Mouse (Mus musculus) neural tube, embryonic 15.5 days (tissue): ENCODE measurements around the gene Sult5a1. TPM values are rescaled to one million over a fixed set of nuclear protein-coding genes. Genes with fewer than 3 reads are reported as not detected.
"Not testable (repeated sequence)": the region's sequence is repeated elsewhere in the genome, so short reads cannot be mapped to it uniquely, and the experiment has no call there.

Experiments used
- ATAC-seq: fragments of 200-750 bp; cut with Nextera tagmentation; 2 replicates; pipeline ENCODE4 v1.8.0; 2017; ENCODE audit warnings: mild to moderate bottlenecking, moderate TSS enrichment, moderate library complexity; ENCODE audit not compliant: low FRiP score
- H3K27ac ChIP-seq: fragments of 300-500 bp; sonication (generic); replicated peaks from 2 replicates; pipeline ENCODE4 v1.5.1; 2015; ENCODE audit warnings: mild to moderate bottlenecking, inconsistent platforms
- H3K27me3 ChIP-seq: fragments of 300-500 bp; sonication (generic); replicated peaks from 2 replicates; pipeline ENCODE4 v1.6.1; 2015; ENCODE audit warnings: inconsistent platforms
- H3K36me3 ChIP-seq: fragments of 300-500 bp; sonication (generic); 2 replicates; pipeline ENCODE4 v1.6.1; 2015; ENCODE audit warnings: inconsistent platforms
- H3K4me1 ChIP-seq: fragments of 300-500 bp; sonication (generic); 2 replicates; pipeline ENCODE4 v1.6.1; 2015; ENCODE audit warnings: inconsistent platforms
- H3K4me2 ChIP-seq: fragments of 300-500 bp; sonication (generic); 2 replicates; pipeline ENCODE4 v1.6.1; 2015; ENCODE audit warnings: inconsistent platforms, mild to moderate bottlenecking, moderate library complexity
- H3K4me3 ChIP-seq: fragments of 300-500 bp; sonication (generic); replicated peaks from 2 replicates; pipeline ENCODE4 v1.5.1; 2015; ENCODE audit warnings: mild to moderate bottlenecking, inconsistent platforms
- H3K9ac ChIP-seq: fragments of 300-500 bp; sonication (generic); replicated peaks from 2 replicates; pipeline ENCODE4 v1.6.1; 2015; ENCODE audit warnings: mild to moderate bottlenecking, inconsistent platforms
- H3K9me3 ChIP-seq: fragments of 300-500 bp; sonication (generic); replicated peaks from 2 replicates; pipeline ENCODE4 v1.6.1; 2016; ENCODE audit warnings: inconsistent platforms
- WGBS: fragments of 180-500 bp; shearing (Covaris S2); methylation state at CpG from one replicate; pipeline ENCODE4 v1.1.7; 2015; ENCODE audit warnings: mixed read lengths; 5-methylcytosine and 5-hydroxymethylcytosine counted together
- polyA plus RNA-seq: library from polyadenylated mRNA; unstranded; fragments of >200 nt; fragmentation: Nextera tagmentation; extraction: Ambion mirVana; gene quantifications from 2 replicates; pipeline ENCODE4 v1.2.1, GENCODE M21; 2015

Gene Sult5a1
- polyA plus RNA-seq: 2.2 and 3.4 TPM in 2 replicates

GRCm38 (mm10) chr8:123157888-123158465, at the start of gene Sult5a1:
Sult5a1 (minus strand) TSS chr8:123158315.
- Histone ChIP-seq H3K9ac (no peak within 1 kb of the TSS), H3K4me3 (no peak within 1 kb of the TSS), H3K9me3 (no peaks in the 10 kb centered on the region), H3K4me1 (no peaks in the 10 kb centered on the region), H3K27me3 (no peaks in the 10 kb centered on the region), H3K4me2 (peak within 1 kb of the TSS; percentile 9), H3K36me3 (no peaks in the 10 kb centered on the region), H3K27ac (no peak within 1 kb of the TSS)
- 36% methylated on average over 13 of the region's 13 CpGs for WGBS
- ATAC-seq: no peak

GRCm38 (mm10) chr8:123203571-123203970, 45.5 kb upstream of the Sult5a1 start:
- Histone ChIP-seq H3K36me3 (peaks cover 36% of the 10 kb centered on the region), H3K4me2 (no peak overlapping the region), H3K27me3 (no peaks in the 10 kb centered on the region), H3K9ac (no peak overlapping the region), H3K4me3 (no peak overlapping the region), H3K4me1 (peaks cover 3% of the 10 kb centered on the region), H3K9me3 (no peaks in the 10 kb centered on the region), H3K27ac (no peak overlapping the region)
- no peak for ATAC-seq
- whole genome bisulfite sequencing: 84% methylated on average over 3 of the region's 3 CpGs

GRCm38 (mm10) chr8:123202288-123202687, 44.2 kb upstream of the Sult5a1 start:
- no peak for ATAC-seq
- no peaks in the 10 kb centered on the region for H3K27me3 ChIP-seq
- H3K4me2 ChIP-seq: no peak overlapping the region
- 0 out of 2 replicates have a peak overlapping the region, but pooled peaks have one; percentile 28 for H3K27ac ChIP-seq
- H3K36me3 ChIP-seq: peaks cover 24% of the 10 kb centered on the region
- peaks cover 3% of the 10 kb centered on the region for H3K4me1 ChIP-seq
- H3K4me3 ChIP-seq: no peak overlapping the region
- H3K9me3 ChIP-seq: no peaks in the 10 kb centered on the region
- 20% methylated on average over 5 of the region's 5 CpGs for WGBS
- H3K9ac ChIP-seq: 0 out of 2 replicates have a peak overlapping the region, but pooled peaks have one; percentile 26

GRCm38 (mm10) chr8:123199864-123200263, 41.7 kb upstream of the Sult5a1 start:
- Histone ChIP-seq H3K9me3 (no peaks in the 10 kb centered on the region), H3K4me1 (peaks cover 3% of the 10 kb centered on the region), H3K36me3 (0 out of 2 replicates have a peak, but pooled peaks cover 6% of the 10 kb centered on the region), H3K9ac (no peak overlapping the region), H3K27ac (no peak overlapping the region), H3K4me2 (no peak overlapping the region), H3K4me3 (no peak overlapping the region), H3K27me3 (no peaks in the 10 kb centered on the region)
- ATAC-seq: no peak
- WGBS: 72% methylated on average over 14 of the region's 14 CpGs

- not testable (repeated sequence) for H3K27me3 ChIP-seq, H3K4me1 ChIP-seq, H3K4me3 ChIP-seq, ATAC-seq, H3K9ac ChIP-seq, H3K27ac ChIP-seq, H3K4me2 ChIP-seq, H3K36me3 ChIP-seq, H3K9me3 ChIP-seq
- WGBS: 76% methylated on average over 5 of the region's 5 CpGs
Measured at GRCm38 (mm10) chr8:123197016-123197415, 38.9 kb upstream of the Sult5a1 start.

GRCm38 (mm10) chr8:123193771-123194170, 35.7 kb upstream of the Sult5a1 start:
- 75% methylated on average over 9 of the region's 9 CpGs for WGBS
- no peak overlapping the region for H3K9ac ChIP-seq
- no peaks in the 10 kb centered on the region for H3K36me3 ChIP-seq
- no peaks in the 10 kb centered on the region for H3K27me3 ChIP-seq
- no peak overlapping the region for H3K4me3 ChIP-seq
- no peak overlapping the region for H3K4me2 ChIP-seq
- H3K9me3 ChIP-seq: no peaks in the 10 kb centered on the region
- H3K4me1 ChIP-seq: peaks cover 7% of the 10 kb centered on the region; the same call in 1 of the 2 replicates
- no peak for ATAC-seq
- H3K27ac ChIP-seq: no peak overlapping the region

GRCm38 (mm10) chr8:123191908-123192307, 33.8 kb upstream of the Sult5a1 start:
- Histone ChIP-seq H3K9ac (no peak overlapping the region), H3K36me3 (no peaks in the 10 kb centered on the region), H3K4me2 (no peak overlapping the region), H3K4me3 (no peak overlapping the region), H3K9me3 (no peaks in the 10 kb centered on the region), H3K27me3 (no peaks in the 10 kb centered on the region), H3K27ac (no peak overlapping the region), H3K4me1 (peaks cover 7% of the 10 kb centered on the region; the same call in 1 of the 2 replicates)
- ATAC-seq: no peak
- 60% methylated on average over 8 of the region's 8 CpGs for WGBS

GRCm38 (mm10) chr8:123190678-123191077, 32.6 kb upstream of the Sult5a1 start:
- Histone ChIP-seq H3K9me3 (no peaks in the 10 kb centered on the region), H3K4me2 (peak overlapping the region; percentile 32), H3K9ac (no peak overlapping the region), H3K27me3 (no peaks in the 10 kb centered on the region), H3K4me1 (peaks cover 7% of the 10 kb centered on the region; the same call in 1 of the 2 replicates), H3K36me3 (no peaks in the 10 kb centered on the region), H3K4me3 (no peak overlapping the region), H3K27ac (no peak overlapping the region)
- 5% methylated on average over 9 of the region's 9 CpGs for WGBS
- ATAC-seq: peak; percentile 55; the same call in 1 of the 2 replicates

- no peak for ATAC-seq
- 80% methylated on average over 7 of the region's 7 CpGs for WGBS
- Histone ChIP-seq H3K4me2 (no peak overlapping the region), H3K9ac (no peak overlapping the region), H3K4me3 (no peak overlapping the region), H3K9me3 (no peaks in the 10 kb centered on the region), H3K4me1 (peaks cover 7% of the 10 kb centered on the region; the same call in 1 of the 2 replicates), H3K27ac (no peak overlapping the region), H3K27me3 (no peaks in the 10 kb centered on the region), H3K36me3 (no peaks in the 10 kb centered on the region)
Measured at GRCm38 (mm10) chr8:123188841-123189240, 30.7 kb upstream of the Sult5a1 start.

- no peaks in the 10 kb centered on the region for H3K36me3 ChIP-seq
- H3K4me3 ChIP-seq: no peak overlapping the region
- H3K27ac ChIP-seq: no peak overlapping the region
- H3K27me3 ChIP-seq: no peaks in the 10 kb centered on the region
- peaks cover 7% of the 10 kb centered on the region; the same call in 1 of the 2 replicates for H3K4me1 ChIP-seq
- no peaks in the 10 kb centered on the region for H3K9me3 ChIP-seq
- ATAC-seq: no peak
- H3K4me2 ChIP-seq: no peak overlapping the region
- WGBS: 89% methylated on average over 2 of the region's 2 CpGs
- H3K9ac ChIP-seq: no peak overlapping the region
Measured at GRCm38 (mm10) chr8:123188006-123188405, 29.9 kb upstream of the Sult5a1 start.

- H3K4me1 ChIP-seq: peaks cover 3% of the 10 kb centered on the region; the same call in 1 of the 2 replicates
Measured at GRCm38 (mm10) chr8:123185566-123186409, 27.7 kb upstream of the Sult5a1 start, which contains the start of gene Dpep1. Dpep1 (plus strand) TSS chr8:123186242.

More at GRCm38 (mm10) chr8:123185566-123186409, 27.7 kb upstream of the Sult5a1 start, which contains the start of gene Dpep1:
- no peaks in the 10 kb centered on the region for H3K27me3 ChIP-seq
- WGBS: 51% methylated on average over 19 of the region's 19 CpGs
- H3K4me2 ChIP-seq: no peak within 1 kb of the TSS
- no peak within 1 kb of the TSS for H3K9ac ChIP-seq
- no peak within 1 kb of the TSS for H3K4me3 ChIP-seq
- no peak within 1 kb of the TSS for H3K27ac ChIP-seq
- ATAC-seq: no peak
- no peaks in the 10 kb centered on the region for H3K9me3 ChIP-seq
- H3K36me3 ChIP-seq: no peaks in the 10 kb centered on the region
